Mouse (Mus musculus) liver, embryonic 16.5 days (tissue): ENCODE measurements around the gene Cavin1. TPM values are rescaled to one million over a fixed set of nuclear protein-coding genes. Genes with fewer than 3 reads are reported as not detected.
"Not testable (repeated sequence)": the region's sequence is repeated elsewhere in the genome, so short reads cannot be mapped to it uniquely, and the experiment has no call there.

Source experiments
- ATAC-seq: fragments of 200-750 bp; cut with Nextera tagmentation; 2 replicates; pipeline ENCODE4 v1.8.0; 2017; ENCODE audit warnings: low read depth, mild to moderate bottlenecking, moderate number of reproducible peaks, moderate library complexity
- H3K27ac ChIP-seq: fragments of 300-500 bp; sonication (generic); 2 replicates; pipeline ENCODE4 v1.5.1; 2014; ENCODE audit warnings: mild to moderate bottlenecking, low read length
- H3K27me3 ChIP-seq: fragments of 300-500 bp; sonication (generic); 2 replicates; pipeline ENCODE4 v1.6.1; 2014; ENCODE audit warnings: low read depth, low read length, mixed read lengths; ENCODE audit not compliant: control insufficient read depth, insufficient read depth
- H3K36me3 ChIP-seq: fragments of 300-500 bp; sonication (generic); 2 replicates; pipeline ENCODE4 v1.6.1; 2014; ENCODE audit warnings: mild to moderate bottlenecking; ENCODE audit not compliant: control insufficient read depth, insufficient read depth
- H3K4me1 ChIP-seq: fragments of 300-500 bp; sonication (generic); 2 replicates; pipeline ENCODE4 v1.6.1; 2014; ENCODE audit warnings: low read depth, low read length, mixed read lengths; ENCODE audit not compliant: control insufficient read depth
- H3K4me2 ChIP-seq: fragments of 300-500 bp; sonication (generic); 2 replicates; pipeline ENCODE4 v1.6.1; 2014; ENCODE audit warnings: low read depth, low read length, mixed read lengths
- H3K4me3 ChIP-seq: fragments of 300-500 bp; sonication (generic); 2 replicates; pipeline ENCODE4 v1.5.1; 2014; ENCODE audit warnings: low read depth, mild to moderate bottlenecking, low read length
- H3K9ac ChIP-seq: fragments of 300-500 bp; sonication (generic); 2 replicates; pipeline ENCODE4 v1.6.1; 2014; ENCODE audit warnings: low read depth, low read length
- H3K9me3 ChIP-seq: fragments of 300-500 bp; sonication (generic); replicated peaks from 2 replicates; pipeline ENCODE4 v1.6.1; 2016; ENCODE audit warnings: low read length; ENCODE audit not compliant: control insufficient read depth
- WGBS: fragments of 180-500 bp; shearing (Covaris S2); extraction: QIAGEN DNeasy Blood & Tissue Kit; methylation state at CpG from one replicate; pipeline ENCODE4 v1.1.7; 2014; ENCODE audit not compliant: insufficient replicate concordance; 5-methylcytosine and 5-hydroxymethylcytosine counted together
- polyA plus RNA-seq: library from polyadenylated mRNA; unstranded; fragments of >200 nt; fragmentation: Nextera tagmentation; extraction: Ambion mirVana; gene quantifications from 2 replicates; pipeline ENCODE4 v1.2.1, GENCODE M21; 2015

Cavin1 gene
- 26.0 and 29.7 TPM in 2 replicates for polyA plus RNA-seq

GRCm38 (mm10) chr11:100970557-100970937 lies at the start of gene Cavin1:
TSS of gene Cavin1 (minus strand) at chr11:100970887.
- peaks cover 46% of the 10 kb centered on the region for H3K27me3 ChIP-seq
- WGBS, result 5% methylated on average over 20 of the region's 20 CpGs
- peaks cover 16% of the 10 kb centered on the region for H3K4me1 ChIP-seq

DNA sequence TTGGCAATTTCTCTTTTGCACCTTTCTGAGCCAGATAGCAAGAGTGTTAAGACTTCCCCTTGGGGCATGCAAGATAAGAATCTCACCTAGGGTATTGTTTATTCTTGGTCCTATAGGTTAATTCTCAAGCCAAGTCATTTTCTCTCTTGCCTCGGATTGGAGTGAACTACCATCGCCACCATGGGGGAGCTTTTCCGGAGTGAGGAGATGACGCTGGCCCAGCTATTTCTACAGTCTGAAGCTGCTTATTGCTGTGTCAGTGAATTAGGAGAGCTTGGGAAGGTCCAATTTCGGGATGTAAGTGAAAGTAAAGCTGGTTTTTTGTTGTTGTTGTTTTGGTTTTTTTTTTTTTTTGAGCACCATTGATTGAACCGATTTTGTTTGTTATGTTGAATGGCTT lies 41.0 kb upstream of the Cavin1 start:
- peaks cover 26% of the 10 kb centered on the region for H3K36me3 ChIP-seq
- H3K4me1 ChIP-seq, result peaks cover 24% of the 10 kb centered on the region
- 75% methylated on average over 6 of the region's 6 CpGs for WGBS
- H3K4me2 ChIP-seq, result peak overlapping the region; percentile 94
- peak overlapping the region; percentile 94 for H3K4me3 ChIP-seq
- H3K9me3 ChIP-seq, result no peaks in the 10 kb centered on the region
- 0 out of 2 replicates have a peak overlapping the region, but pooled peaks have one; percentile 100 for H3K27ac ChIP-seq
- 0 out of 2 replicates have a peak overlapping the region, but pooled peaks have one; percentile 96 for H3K9ac ChIP-seq
- ATAC-seq, result no peak
- no peaks in the 10 kb centered on the region for H3K27me3 ChIP-seq

More at GRCm38 (mm10) chr11:100970557-100970937, at the start of gene Cavin1:
- Histone ChIP-seq H3K27ac (peak within 1 kb of the TSS; percentile 48), H3K4me3 (peak within 1 kb of the TSS; percentile 64), H3K36me3 (no peaks in the 10 kb centered on the region), H3K4me2 (peak within 1 kb of the TSS; percentile 74), H3K9me3 (no peaks in the 10 kb centered on the region), H3K9ac (peak within 1 kb of the TSS; percentile 59)
- peak; percentile 83 for ATAC-seq

DNA sequence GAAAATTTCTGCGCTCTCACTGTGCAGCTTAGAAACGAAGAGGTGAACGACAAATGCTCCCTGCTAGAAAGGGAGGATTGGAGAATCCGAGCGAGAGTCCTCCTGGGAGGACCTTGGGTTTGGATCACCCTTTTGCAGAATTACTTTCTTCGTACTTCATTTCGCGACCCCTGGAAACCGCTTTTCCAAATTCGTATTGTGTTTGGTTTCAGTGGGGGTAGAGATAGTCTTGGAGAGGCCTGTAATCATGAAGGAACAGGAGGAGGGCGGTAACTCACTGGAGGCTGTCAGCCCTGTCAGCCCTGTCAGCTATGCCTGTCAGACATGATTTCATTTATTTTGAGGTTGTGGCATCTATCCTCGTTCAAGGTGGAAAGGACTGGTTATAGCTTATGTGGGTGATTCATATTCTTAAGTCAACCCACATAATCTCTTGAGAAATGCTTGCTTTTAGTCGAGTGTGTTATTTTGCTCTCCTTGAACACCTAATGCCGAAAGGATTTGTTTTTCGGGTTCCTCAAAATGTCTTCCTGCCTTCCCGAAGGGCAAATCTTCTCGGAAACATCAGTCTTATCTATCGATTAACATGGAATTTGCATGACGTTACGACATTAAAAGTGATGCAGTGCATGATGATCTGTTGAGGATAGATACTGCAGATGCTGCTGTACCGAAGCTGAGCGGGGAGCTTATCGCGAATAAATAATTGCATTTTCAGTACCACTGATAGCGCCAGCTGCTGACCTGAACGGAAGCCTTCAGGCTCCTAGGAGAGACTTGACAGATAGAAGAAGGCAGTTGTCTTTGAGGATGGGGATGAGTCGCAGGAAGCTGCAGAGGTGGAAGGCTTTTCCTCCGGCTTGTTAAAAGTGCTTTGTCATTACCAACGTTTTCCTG lies 39.4 kb upstream of the Cavin1 start:
- H3K4me1 ChIP-seq, result peaks cover 24% of the 10 kb centered on the region
- peak; percentile 82 for ATAC-seq

GRCm38 (mm10) chr11:101009046-101009887 lies 38.6 kb upstream of the Cavin1 start, which contains the start of gene Atp6v0a1:
TSS of gene Atp6v0a1 (plus strand) at chr11:101009452.
- no peaks in the 10 kb centered on the region for H3K9me3 ChIP-seq
- peaks cover 24% of the 10 kb centered on the region for H3K4me1 ChIP-seq
- peak; percentile 94 for ATAC-seq
- peak within 1 kb of the TSS; percentile 94 for H3K4me2 ChIP-seq
- peaks cover 20% of the 10 kb centered on the region for H3K36me3 ChIP-seq
- peak within 1 kb of the TSS; percentile 100 for H3K27ac ChIP-seq
- under 1% methylated on average over 44 of the region's 44 CpGs for WGBS
- H3K9ac ChIP-seq, result peak within 1 kb of the TSS; percentile 96
- H3K4me3 ChIP-seq, result peak within 1 kb of the TSS; percentile 94
- no peaks in the 10 kb centered on the region for H3K27me3 ChIP-seq

More for the DNA sequence above, 39.4 kb upstream of the Cavin1 start:
- peak overlapping the region; percentile 100 for H3K27ac ChIP-seq
- H3K4me3 ChIP-seq, result peak overlapping the region; percentile 94
- peaks cover 24% of the 10 kb centered on the region for H3K36me3 ChIP-seq
- H3K9ac ChIP-seq, result peak overlapping the region; percentile 96
- H3K27me3 ChIP-seq, result no peaks in the 10 kb centered on the region
- H3K9me3 ChIP-seq, result no peaks in the 10 kb centered on the region
- H3K4me2 ChIP-seq, result peak overlapping the region; percentile 94
- 2% methylated on average over 29 of the region's 29 CpGs for WGBS

DNA sequence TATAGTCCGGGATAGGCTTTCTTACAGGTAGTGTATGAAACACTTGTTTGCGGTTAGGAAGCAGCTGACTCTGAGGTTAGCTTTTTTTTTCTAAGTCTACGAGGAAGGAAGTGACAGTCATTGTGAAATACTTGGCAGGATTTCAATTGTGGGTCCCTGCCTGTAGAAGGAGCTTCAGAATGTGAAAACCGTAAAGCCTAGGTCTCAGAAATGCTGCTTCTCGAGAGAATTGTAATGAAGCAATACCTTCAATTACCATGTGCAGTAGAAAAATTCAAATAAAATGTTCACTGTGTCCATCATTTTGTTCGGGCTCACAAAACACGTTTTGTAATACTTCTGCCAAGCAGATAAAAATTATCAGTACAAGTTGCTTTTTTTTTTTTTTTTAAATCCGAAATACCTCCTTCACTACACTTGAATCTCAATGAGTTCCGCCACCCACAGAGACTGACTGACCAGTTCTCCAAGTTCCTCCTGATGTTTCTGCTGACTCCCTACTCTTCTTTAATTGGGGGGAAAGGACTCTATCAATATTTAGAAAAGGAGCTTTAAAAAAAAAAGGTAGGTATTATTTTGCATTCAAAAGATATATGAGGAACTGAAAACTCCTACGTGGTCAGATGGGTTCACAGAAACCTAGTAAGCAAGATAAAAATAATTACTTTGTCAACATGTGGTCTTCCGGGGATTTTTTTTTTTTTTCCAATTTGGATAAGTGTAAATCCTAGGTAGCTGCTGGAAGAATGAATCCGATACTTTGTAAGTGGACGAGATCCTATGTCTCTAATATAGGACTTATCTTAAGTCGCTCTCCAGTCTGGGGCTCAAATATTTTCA lies 37.7 kb upstream of the Cavin1 start:
- Histone ChIP-seq H3K36me3 (peaks cover 12% of the 10 kb centered on the region), H3K9me3 (no peaks in the 10 kb centered on the region), H3K9ac (peak overlapping the region; percentile 62), H3K27ac (peak overlapping the region; percentile 86), H3K4me2 (peak overlapping the region; percentile 94), H3K4me1 (peaks cover 24% of the 10 kb centered on the region), H3K27me3 (no peaks in the 10 kb centered on the region), H3K4me3 (peak overlapping the region; percentile 94)
- 16% methylated on average over 14 of the region's 14 CpGs for WGBS
- ATAC-seq, result no peak

DNA sequence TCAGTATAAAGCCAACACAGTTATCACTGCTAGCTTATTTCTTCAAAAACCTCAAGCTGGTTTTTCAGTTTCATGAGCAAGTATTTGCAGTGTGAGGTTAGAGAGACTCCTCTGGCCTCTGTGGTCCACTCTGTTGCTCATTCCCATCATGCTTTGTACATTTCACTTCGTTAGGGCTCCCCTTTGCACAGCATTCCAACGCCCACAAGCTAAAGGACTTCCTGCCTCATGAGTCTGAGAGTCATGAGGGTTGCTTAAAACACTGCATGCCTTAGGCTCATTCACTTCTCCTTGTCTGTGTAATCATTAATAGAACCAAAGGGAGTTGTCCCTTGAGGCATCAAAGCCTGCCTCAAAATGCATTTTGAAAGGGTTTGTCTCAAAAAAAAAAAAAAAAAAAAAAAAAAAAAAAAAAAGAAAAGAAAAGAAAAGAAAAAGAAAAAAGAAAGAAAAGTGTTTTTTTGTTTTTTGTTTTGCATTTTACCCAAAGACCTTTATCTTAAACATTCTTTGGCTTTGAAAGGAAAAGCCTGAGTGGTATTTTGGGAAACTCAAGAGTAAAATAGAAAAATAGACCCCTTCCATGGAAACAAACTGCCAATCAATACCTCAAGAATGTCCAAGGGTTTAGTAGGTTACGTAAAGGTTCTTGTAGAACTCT lies 32.5 kb upstream of the Cavin1 start:
- Histone ChIP-seq H3K36me3 (no peaks in the 10 kb centered on the region), H3K27me3 (peaks cover 2% of the 10 kb centered on the region; the same call in 1 of the 2 replicates), H3K4me3 (no peak overlapping the region), H3K9ac (no peak overlapping the region), H3K4me1 (peaks cover 5% of the 10 kb centered on the region), H3K4me2 (no peak overlapping the region), H3K27ac (no peak overlapping the region), H3K9me3 (no peaks in the 10 kb centered on the region)
- peak; percentile 47; the same call in 1 of the 2 replicates for ATAC-seq
- WGBS, result 26% methylated on average over 3 of the region's 3 CpGs

- H3K9ac ChIP-seq, H3K27me3 ChIP-seq, H3K4me2 ChIP-seq, ATAC-seq, H3K9me3 ChIP-seq, H3K4me3 ChIP-seq, H3K27ac ChIP-seq, H3K36me3 ChIP-seq, H3K4me1 ChIP-seq: not testable (repeated sequence)
- WGBS, result 47% methylated on average over 6 of the region's 6 CpGs
These were observed 31.3 kb upstream of the Cavin1 start for GRCm38 (mm10) chr11:101001875-101002552.
